Mouse (Mus musculus) urinary bladder, adult 2 months (tissue): ENCODE results near the gene Eddm3b. TPM values are rescaled to one million over a fixed set of nuclear protein-coding genes. Genes with fewer than 3 reads are reported as not detected.
"Not testable (repeated sequence)": the region's sequence is repeated elsewhere in the genome, so short reads cannot be mapped to it uniquely, and the experiment has no call there.

Experiments
- DNase-seq: peaks from one replicate; pipeline ENCODE4 v3.0.0; 2022; ENCODE audit warnings: low spot score
- polyA plus RNA-seq: library from polyadenylated mRNA; depleted of rRNA; stranded (reverse); fragments of >200 nt; gene quantifications from 2 replicates; pipeline ENCODE4 v1.2.3, GENCODE M21; 2012; rRNA removed

Eddm3b gene
- polyA plus RNA-seq, 1 experiment = 0.06 TPM

GRCm38 (mm10) chr14:51142568-51142967, 28.3 kb downstream of the Eddm3b start:
- DNase-seq = no peak

GRCm38 (mm10) chr14:51143287-51143686, 29.1 kb downstream of the Eddm3b start:
- no peak for DNase-seq

GRCm38 (mm10) chr14:51143937-51144336, 29.7 kb downstream of the Eddm3b start:
- DNase-seq = no peak

DNA sequence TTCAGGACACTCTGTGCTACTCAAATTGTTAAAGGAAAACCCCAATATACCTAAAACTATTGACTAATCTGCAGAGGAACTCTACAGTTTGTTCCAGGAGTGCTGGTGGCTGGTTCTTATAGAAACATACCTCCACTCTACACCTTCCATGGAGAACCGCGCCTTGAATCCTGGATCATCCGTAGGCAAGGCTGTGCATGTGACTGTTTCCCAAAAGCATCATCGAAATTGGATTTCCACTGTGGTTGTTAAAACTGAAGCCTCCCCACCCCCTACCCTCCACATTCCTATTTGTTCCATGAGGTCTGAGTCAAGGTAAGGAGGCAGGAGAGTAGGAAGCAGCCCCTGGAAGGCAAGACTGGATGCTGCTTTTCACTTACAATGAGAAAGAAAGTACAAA, 30.2 kb downstream of the Eddm3b start:
- no peak for DNase-seq

DNA sequence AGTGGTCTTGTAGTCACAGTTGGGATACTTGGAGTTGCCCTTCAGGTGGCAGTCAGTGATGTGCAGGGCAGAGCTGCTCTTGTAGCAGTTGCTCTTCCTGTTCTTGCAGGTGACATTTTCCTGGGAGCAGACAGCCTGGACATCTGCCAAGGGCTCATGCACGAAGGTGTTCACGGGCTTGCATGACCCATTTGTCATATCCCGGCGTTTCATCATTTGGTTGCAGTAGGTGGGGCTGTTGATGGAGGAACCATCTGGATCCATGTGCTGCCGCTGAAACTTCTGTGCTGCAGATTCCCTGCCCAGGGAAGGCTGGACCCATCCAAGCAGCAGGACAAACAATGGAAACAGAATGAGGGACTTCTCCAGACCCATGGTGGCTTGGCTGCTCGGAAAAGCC, 31.3 kb downstream of the Eddm3b start:
- DNase-seq = no peak

DNA sequence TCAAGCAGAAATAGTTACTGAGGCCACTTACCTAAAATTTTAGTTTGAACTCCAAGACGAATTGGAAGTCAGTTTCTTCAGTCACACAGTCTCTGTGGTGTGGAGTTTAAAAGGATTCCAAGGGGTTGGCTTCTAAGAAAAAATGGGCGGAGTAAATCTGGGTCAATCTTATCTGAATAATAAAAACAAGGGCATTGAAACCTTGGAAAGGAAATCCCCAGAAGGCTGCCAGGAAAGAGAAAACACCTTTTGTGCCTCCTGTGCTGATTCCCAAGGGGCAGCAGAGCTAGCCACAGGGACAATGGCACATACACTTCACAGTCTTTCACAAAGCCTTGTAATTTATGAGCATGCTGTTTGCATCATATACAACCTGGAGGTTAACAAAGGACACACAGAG, 32.5 kb downstream of the Eddm3b start, which contains the start of gene Rnase1:
Gene Rnase1 (minus strand): TSS at position 101 of the 400 bp plus-strand sequence.
- no peak for DNase-seq

- DNase-seq = no peak
These were observed 33.8 kb downstream of the Eddm3b start for GRCm38 (mm10) chr14:51148006-51148405.

- DNase-seq = no peak
These were observed 34.9 kb downstream of the Eddm3b start for GRCm38 (mm10) chr14:51149164-51149563.

DNA sequence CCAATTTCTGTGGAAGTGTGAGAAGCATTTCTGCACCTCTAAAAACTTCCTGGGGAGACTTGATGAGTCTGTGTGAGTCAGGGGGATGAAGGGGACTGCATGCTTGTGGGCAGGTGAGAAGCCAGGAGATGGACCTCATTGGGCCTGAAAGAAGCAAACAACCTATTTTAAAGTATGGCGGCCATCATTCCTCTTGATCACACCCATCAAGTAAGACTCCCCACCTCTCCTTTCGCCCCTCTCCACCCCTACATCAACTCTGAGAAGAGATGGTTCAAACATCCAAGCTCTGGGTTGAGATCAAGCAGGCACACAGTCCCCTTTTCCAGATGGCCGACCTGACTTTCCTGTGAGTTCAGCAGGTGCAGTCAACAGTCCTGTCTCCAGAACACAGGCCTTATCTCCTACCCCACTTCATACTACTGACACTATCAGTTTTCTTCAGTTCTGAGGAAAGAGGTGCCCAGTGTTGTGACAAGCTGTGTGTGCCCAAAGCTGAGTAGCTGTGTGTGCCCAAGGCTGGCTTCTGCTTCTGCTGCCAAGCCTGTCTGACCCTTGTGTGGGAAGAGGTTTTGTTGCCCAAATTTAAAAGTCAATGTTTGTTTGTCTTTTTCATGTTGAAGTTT, 36.1 kb downstream of the Eddm3b start:
- DNase-seq = no peak

- DNase-seq = no peak
These were observed 38.1 kb downstream of the Eddm3b start for GRCm38 (mm10) chr14:51152249-51152870.

DNA sequence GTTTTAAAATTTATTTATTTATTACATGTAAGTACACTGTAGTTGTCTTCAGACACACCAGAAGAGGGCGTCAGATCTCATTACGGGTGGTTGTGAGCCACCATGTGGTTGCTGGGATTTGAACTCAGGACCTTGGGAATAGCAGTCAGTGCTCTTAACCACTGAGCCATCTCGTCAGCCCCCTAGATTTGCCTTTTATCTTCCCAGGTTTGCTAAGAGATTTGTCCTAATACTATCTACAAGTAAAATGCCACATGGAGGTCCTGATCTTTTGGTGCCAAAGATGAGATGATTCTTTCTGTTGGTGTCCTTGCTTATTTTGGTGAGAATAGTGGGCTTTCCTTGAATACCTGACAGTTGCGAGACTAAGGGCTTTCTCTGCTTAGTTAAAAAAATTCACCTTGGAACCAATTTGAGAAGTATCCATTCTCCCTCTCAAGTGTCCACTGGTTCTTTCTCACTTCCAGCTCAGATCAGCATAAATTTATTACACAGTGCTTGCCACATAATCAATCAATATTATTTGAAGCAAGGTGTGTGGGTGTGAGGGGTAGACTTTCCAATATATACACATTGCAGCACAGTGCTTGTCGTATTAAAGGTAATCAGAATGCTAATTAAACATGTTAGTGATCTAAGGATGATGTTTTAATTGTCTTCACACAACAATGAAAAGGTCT, 42.0 kb downstream of the Eddm3b start:
- no peak for DNase-seq

GRCm38 (mm10) chr14:51156736-51157068, 42.5 kb downstream of the Eddm3b start:
- no peak for DNase-seq

DNA sequence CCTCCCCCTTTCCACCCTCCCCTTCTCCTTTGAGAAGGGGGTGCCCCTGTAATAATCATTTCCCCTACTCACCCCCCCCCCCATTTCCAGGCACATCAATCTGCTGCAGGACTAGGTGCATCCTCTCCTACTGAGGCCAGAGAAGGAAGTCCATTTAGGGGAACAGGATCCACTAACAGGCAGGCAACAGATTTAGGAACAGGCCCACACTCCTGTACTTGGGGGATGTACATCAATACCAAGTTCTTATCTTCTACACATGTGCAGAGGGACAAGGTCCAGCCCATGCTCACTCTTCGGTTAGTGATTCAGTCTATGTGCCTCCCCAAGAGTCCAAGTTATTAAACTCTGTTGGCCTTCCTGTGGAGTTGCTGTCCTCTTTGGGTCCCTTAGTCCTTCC, 42.8 kb downstream of the Eddm3b start:
- no peak for DNase-seq

DNA sequence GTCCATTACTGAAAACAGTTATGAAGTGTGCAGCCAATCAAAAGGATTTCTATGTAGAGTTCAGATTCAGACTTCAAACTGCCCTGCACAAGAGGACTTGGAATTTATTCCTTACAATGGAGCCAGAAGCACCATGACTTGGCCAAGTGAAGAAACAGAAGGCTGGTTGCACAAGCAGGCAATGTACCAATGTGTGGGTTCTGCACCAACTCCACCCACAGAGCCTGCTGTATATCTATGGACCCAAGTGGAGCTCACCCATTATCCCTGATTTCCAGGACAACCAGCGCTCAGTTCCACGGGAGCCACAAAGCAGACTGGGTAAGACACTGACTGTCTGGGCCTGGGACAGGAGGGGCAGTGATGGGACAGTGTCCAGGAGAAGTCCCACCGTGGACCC, 47.8 kb downstream of the Eddm3b start, which contains the start of gene Rnase2b:
Gene Rnase2b (plus strand): TSS at position 285 of the 400 bp plus-strand sequence.
- DNase-seq = not testable (repeated sequence)

DNA sequence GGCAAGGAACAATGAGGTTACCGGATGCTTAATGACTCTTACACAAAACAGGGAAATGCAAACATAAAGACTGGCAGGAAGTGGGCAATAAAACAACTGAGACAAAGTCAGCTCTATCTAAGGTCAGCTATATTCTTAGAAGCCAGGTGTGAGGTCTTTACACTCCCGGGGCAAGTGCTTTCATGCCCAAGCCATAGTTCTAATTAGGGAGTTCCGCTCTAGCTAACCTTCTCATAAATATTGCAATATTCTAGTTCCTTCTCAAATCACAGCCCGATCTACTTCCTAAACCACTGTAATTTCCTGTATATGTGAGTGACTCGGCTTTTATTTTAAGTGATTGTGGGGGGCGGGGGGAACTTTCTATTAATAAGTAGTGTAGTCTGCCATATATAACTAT, 49.1 kb downstream of the Eddm3b start:
- not testable (repeated sequence) for DNase-seq

DNA sequence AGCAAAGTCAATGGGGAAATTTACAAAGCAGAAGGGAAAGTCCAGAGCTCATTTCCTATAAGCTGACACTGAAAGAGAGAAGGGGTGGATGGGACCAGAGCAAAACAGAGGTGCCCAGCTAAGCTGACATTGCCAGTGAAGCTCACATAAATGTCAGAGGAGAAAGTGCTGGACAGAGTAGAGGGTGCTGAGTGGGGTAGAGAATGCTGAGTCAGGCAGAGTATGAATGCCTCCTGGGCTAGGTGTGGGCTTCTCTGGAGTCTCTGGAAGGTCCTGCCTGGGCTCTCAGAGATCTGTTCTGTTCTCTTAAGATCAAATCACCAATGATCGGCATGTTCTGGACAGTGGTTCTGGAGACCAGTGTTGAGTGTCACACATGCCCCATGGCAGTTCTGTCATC, 51.2 kb downstream of the Eddm3b start:
- DNase-seq = no peak

DNA sequence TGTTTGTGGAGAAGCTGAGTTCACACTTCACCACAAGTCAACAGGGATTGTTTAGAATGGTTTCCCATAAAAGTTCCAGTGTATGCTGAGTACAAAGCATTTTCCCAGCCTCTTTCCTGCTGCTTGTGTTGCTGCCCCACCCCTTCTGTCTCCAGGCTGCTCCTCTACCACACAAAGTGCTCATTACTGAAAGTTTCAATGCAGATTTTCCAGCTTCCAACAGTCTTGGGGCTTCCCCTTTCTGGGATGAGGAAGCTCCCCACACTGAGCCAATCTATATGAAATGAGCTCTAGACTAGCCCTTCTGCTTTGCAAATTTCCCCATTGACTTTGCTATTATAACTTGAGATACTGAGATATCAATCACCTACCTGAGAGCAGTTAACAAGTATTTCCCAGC, 51.8 kb downstream of the Eddm3b start:
- no peak for DNase-seq

Other genes with a start within 250 kb of the Eddm3b start
- 25.3 and 29.5 TPM in 2 replicates for gene Tep1, start 243.9 kb upstream of the Eddm3b start, polyA plus RNA-seq
- 1.7 and 2.5 TPM in 2 replicates for gene Klhl33, start 216.9 kb upstream of the Eddm3b start, polyA plus RNA-seq
- gene Osgep, start 189.5 kb upstream of the Eddm3b start, polyA plus RNA-seq = 75.6 and 84.0 TPM in 2 replicates
- gene Apex1, start 189.5 kb upstream of the Eddm3b start, polyA plus RNA-seq = 56.6 and 59.1 TPM in 2 replicates
- gene Pip4p1, start 183.6 kb upstream of the Eddm3b start, polyA plus RNA-seq = 79.4 and 104 TPM in 2 replicates
- 49.9 and 64.9 TPM in 2 replicates for gene Pnp, start 183.3 kb upstream of the Eddm3b start, polyA plus RNA-seq
- 45.7 and 54.1 TPM in 2 replicates for gene Gm49342, start 169.9 kb upstream of the Eddm3b start, polyA plus RNA-seq
- 2.6 and 3.7 TPM in 2 replicates for gene Pnp2, start 158.4 kb upstream of the Eddm3b start, polyA plus RNA-seq
- gene Rnase10, start 106.7 kb upstream of the Eddm3b start, polyA plus RNA-seq = 0.28 and 0.41 TPM in 2 replicates
- gene Rnase9, start 72.6 kb upstream of the Eddm3b start, polyA plus RNA-seq = not detected in 2 replicates
- gene Rnase11, start 64.3 kb upstream of the Eddm3b start, polyA plus RNA-seq = not detected in 2 replicates
- 0.32 TPM in 1 of 2 replicates, not detected in the other for gene Rnase12, start 56.8 kb upstream of the Eddm3b start, polyA plus RNA-seq
- 0.06 TPM in 1 of 2 replicates, not detected in the other for gene Olfr750, start 40.0 kb upstream of the Eddm3b start, polyA plus RNA-seq
- 373 and 403 TPM in 2 replicates for gene Rnase4, start 23.3 kb upstream of the Eddm3b start, polyA plus RNA-seq
- gene Ang, start 23.3 kb upstream of the Eddm3b start, polyA plus RNA-seq = 60.1 and 64.0 TPM in 2 replicates
- gene Rnase6, start 9.5 kb downstream of the Eddm3b start, polyA plus RNA-seq = 7.1 and 8.3 TPM in 2 replicates
- gene Rnase1, start 32.4 kb downstream of the Eddm3b start, polyA plus RNA-seq = 0.30 and 0.40 TPM in 2 replicates
- not detected in 2 replicates for gene Rnase2b, start 47.8 kb downstream of the Eddm3b start, polyA plus RNA-seq
- not detected in 2 replicates for gene Ang2, start 84.7 kb downstream of the Eddm3b start, polyA plus RNA-seq
- gene Ear14, start 89.0 kb downstream of the Eddm3b start, polyA plus RNA-seq = not detected in 2 replicates
- 0.12 TPM in 1 of 2 replicates, not detected in the other for gene Rnase2a, start 141.7 kb downstream of the Eddm3b start, polyA plus RNA-seq
- not detected in 2 replicates for gene Gm7247, start 247.3 kb downstream of the Eddm3b start, polyA plus RNA-seq